Mouse (Mus musculus) liver, adult 2 months (tissue): ENCODE results near the gene Bap1.

Experiments used
- CTCF ChIP-seq: fragments of 200-500 bp; IDR thresholded peaks from 2 replicates; pipeline ENCODE4 v1.5.1; 2011; ENCODE audit warnings: low read depth, low read length, control low read depth
- POLR2A ChIP-seq: fragments of 200-500 bp; IDR thresholded peaks from 2 replicates; pipeline ENCODE4 v1.6.1; 2011; ENCODE audit warnings: low read length, control low read depth; ENCODE audit not compliant: insufficient read depth; ENCODE audit errors: extremely low read depth

- TF ChIP-seq CTCF: no peak
- no peak for TF ChIP-seq POLR2A
Measured at GRCm38 (mm10) chr14:31226978-31227377, 24.3 kb upstream of the Bap1 start.
